In the genomic region with DNA sequence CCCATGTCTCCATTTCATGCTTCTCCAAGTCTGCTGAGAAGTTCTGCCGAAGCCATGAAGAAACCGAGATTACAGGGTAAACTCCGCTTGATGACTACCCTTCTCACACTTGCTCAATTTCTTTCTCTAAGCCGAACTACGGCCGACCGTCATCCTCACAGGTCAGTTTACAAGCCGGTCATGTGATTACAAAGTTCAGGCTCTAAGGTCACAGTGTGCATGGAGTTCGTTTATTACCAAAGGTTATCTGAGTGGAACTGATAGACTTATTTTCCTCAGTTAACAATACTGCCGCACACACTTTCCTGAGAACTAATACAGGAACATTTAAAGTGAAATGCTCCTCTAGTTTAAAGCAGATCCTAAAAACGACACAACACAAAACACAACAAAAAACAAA, we compare ENCODE assay signal across 9 mouse cellular contexts.
DNase-seq lines count a peak whose midpoint lies in the region; ATAC-seq and TF ChIP-seq lines count a peak whose summit lies in the region.
"Had no signal": no experiment of that assay in that cellular context is flagged by ENCODE, and none has a peak within 500 bp of the region (broad histone marks: within the 10 kb centered on the region; RNA-seq: fewer than 3 reads in every experiment).

No protein-coding gene starts in this region.

- H3K27ac ChIP-seq in hindbrain, embryonic 12.5 days: no peak overlapping the region
- H3K27ac ChIP-seq in hindbrain, postnatal 0 days: no peak overlapping the region
- no peak overlapping the region for H3K27ac ChIP-seq in kidney, embryonic 15.5 days

- 10% methylated on average over 11 of the region's 11 CpGs for WGBS in hindbrain, embryonic 12.5 days
- 35% methylated on average over 11 of the region's 11 CpGs for WGBS in hindbrain, postnatal 0 days
- WGBS in kidney, embryonic 15.5 days: 17% methylated on average over 11 of the region's 11 CpGs

- H3K36me3 ChIP-seq in hindbrain, embryonic 12.5 days: no peaks in the 10 kb centered on the region
- H3K36me3 ChIP-seq in hindbrain, postnatal 0 days (ENCODE audit: insufficient read depth, low read length): no peaks in the 10 kb centered on the region
- H3K36me3 ChIP-seq in kidney, embryonic 15.5 days: no peaks in the 10 kb centered on the region

- DNase-seq in hindbrain, postnatal 0 days (ENCODE audit: low spot score): no peak
- DNase-seq in embryo, embryonic 11 days: peak; percentile 64
- DNase-seq in retina, postnatal 1 day: peak; percentile 15
- no peak for DNase-seq in thymus, adult 18-20 months
- no peak for DNase-seq in right cerebral cortex, adult 2 months (ENCODE audit: low spot score in 2 of 2)
- DNase-seq: cerebellum, adult 11 months; forebrain, postnatal 0 days had no signal

- H3K4me3 ChIP-seq in hindbrain, embryonic 12.5 days: no peak overlapping the region
- H3K4me3 ChIP-seq in hindbrain, postnatal 0 days (ENCODE audit: low read length): no peak overlapping the region
- H3K4me3 ChIP-seq in kidney, embryonic 15.5 days (replicated peaks): no peak overlapping the region

- no peaks in the 10 kb centered on the region for H3K9me3 ChIP-seq in hindbrain, embryonic 12.5 days (replicated peaks)
- no peaks in the 10 kb centered on the region for H3K9me3 ChIP-seq in hindbrain, postnatal 0 days (ENCODE audit: low read length)
- no peaks in the 10 kb centered on the region for H3K9me3 ChIP-seq in kidney, embryonic 15.5 days (replicated peaks)

- no peak for ATAC-seq in hindbrain, embryonic 12.5 days (ENCODE audit: low FRiP score)
- ATAC-seq in hindbrain, postnatal 0 days: no peak
- ATAC-seq in kidney, embryonic 15.5 days (replicated peaks; ENCODE audit: low FRiP score): no peak
- ATAC-seq: forebrain, postnatal 0 days had no signal

- H3K4me1 ChIP-seq in hindbrain, embryonic 12.5 days: peaks cover 17% of the 10 kb centered on the region
- peaks cover 3% of the 10 kb centered on the region; the same call in 1 of the 2 replicates for H3K4me1 ChIP-seq in hindbrain, postnatal 0 days (ENCODE audit: insufficient read depth, low read length)
- peaks cover 18% of the 10 kb centered on the region for H3K4me1 ChIP-seq in kidney, embryonic 15.5 days

- H3K9ac ChIP-seq in hindbrain, embryonic 12.5 days: no peak overlapping the region
- no peak overlapping the region for H3K9ac ChIP-seq in hindbrain, postnatal 0 days (replicated peaks; ENCODE audit: low read length)
- H3K9ac ChIP-seq in kidney, embryonic 15.5 days: no peak overlapping the region
- H3K9ac ChIP-seq: forebrain, postnatal 0 days had no signal

- H3K27me3 ChIP-seq in hindbrain, embryonic 12.5 days: no peaks in the 10 kb centered on the region
- H3K27me3 ChIP-seq in hindbrain, postnatal 0 days (ENCODE audit: insufficient read depth, low read length): no peaks in the 10 kb centered on the region
- H3K27me3 ChIP-seq in kidney, embryonic 15.5 days: no peaks in the 10 kb centered on the region

- TF ChIP-seq CTCF in hindbrain, postnatal 0 days (IDR thresholded peaks at IDR 0.05; ENCODE audit: low read depth): no peak

- H3K4me2 ChIP-seq in hindbrain, embryonic 12.5 days (replicated peaks): peak overlapping the region; percentile 13; the same call in 1 of the 2 replicates
- no peak overlapping the region for H3K4me2 ChIP-seq in hindbrain, postnatal 0 days (ENCODE audit: low read depth, low read length)
- H3K4me2 ChIP-seq in kidney, embryonic 15.5 days: peak overlapping the region; percentile 10; the same call in 1 of the 2 replicates

Comparison
In these comparisons a context has a peak if more than half of its experiments do, and no peak if none do; other contexts are left out.
1. DNase-seq: peak in embryo, embryonic 11 days (single experiment) and retina, postnatal 1 day (single experiment); none in hindbrain, postnatal 0 days (single experiment), thymus, adult 18-20 months (0 of 2) and right cerebral cortex, adult 2 months (0 of 2).